Mouse (Mus musculus): ENCODE measurements around the gene Hsph1.

DNA sequence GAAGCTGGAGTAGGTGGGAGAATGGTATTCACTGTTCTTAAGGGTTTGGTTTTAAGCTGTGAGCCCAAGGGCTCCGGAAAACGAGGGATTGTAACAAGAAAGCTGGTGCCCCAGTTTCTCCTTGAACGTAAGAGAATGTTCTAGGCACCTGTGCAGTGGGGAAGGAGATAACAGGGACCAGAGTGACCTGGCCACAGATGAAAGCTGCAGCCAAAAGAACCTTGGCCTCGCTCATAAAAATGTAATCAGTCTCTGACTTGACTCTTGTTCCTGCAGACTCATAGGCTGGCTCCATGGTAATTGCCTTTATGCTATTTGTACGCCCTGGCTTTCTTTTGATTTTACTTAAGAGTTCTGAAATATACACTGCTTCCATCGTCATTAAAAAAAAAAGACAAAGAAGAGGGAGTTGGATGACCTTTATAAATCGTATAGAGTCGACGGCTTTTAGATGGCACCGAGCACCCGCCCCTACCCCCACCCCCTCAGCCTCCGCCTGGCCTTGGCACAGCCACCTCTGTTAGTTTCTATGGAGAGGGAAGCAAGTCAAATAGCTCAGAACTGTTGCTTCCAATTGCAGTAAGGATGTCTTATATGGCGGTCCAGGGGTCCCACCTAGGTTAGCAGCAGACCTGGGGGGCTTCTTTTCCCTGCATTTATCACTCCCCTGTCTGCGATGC is 13.5 kb upstream of the Hsph1 start:
- TF ChIP-seq POLR2A (IDR thresholded peaks at IDR 0.05; ENCODE audit: low read depth, low read length): 0 out of 2 replicates have a peak, but pooled peaks have one; percentile 9
- TF ChIP-seq CTCF (IDR thresholded peaks at IDR 0.05; ENCODE audit: extremely low read depth, insufficient read length, insufficient replicate concordance, low read depth, low read length): no peak

Data from small intestine, adult 2 months (tissue).